Mouse (Mus musculus): ENCODE results near the gene Snx21.

- TF ChIP-seq CTCF (IDR thresholded peaks at IDR 0.05; ENCODE audit: low read depth): no peak
- no peak for TF ChIP-seq EP300 (optimal IDR thresholded peaks at IDR 0.05)
Observed at GRCm38 (mm10) chr2:164779481-164780086, 6.0 kb upstream of the Snx21 start, which contains the start of gene Tnnc2.
